Mouse (Mus musculus): Measurements from ENCODE around the gene Hcn4. TPM values are rescaled to one million over a fixed set of nuclear protein-coding genes. Genes with fewer than 3 reads are reported as not detected.

Gene Hcn4
- polyA plus RNA-seq, 1 experiment, result 0.67 TPM

- Histone ChIP-seq H3K4me3 (replicated peaks; ENCODE audit: extremely low read depth, low read depth, low read length) (no peak overlapping the region), H3K4me1 (ENCODE audit: control insufficient read depth, insufficient read depth, low read length) (no peaks in the 10 kb centered on the region)
- TF ChIP-seq CTCF (IDR thresholded peaks at IDR 0.05; ENCODE audit: insufficient read depth, low read length), result no peak
- TF ChIP-seq POLR2A (IDR thresholded peaks at IDR 0.05; ENCODE audit: borderline replicate concordance, extremely low read depth, low read depth, low read length), result no peak
- 20% methylated on average over 6 of the region's 6 CpGs for WGBS
- peak; percentile 34 for DNase-seq
These were observed 18.4 kb downstream of the Hcn4 start for GRCm38 (mm10) chr9:58841655-58842054.

- TF ChIP-seq CTCF (IDR thresholded peaks at IDR 0.05; ENCODE audit: insufficient read depth, low read length) (no peak), POLR2A (IDR thresholded peaks at IDR 0.05; ENCODE audit: borderline replicate concordance, extremely low read depth, low read depth, low read length) (no peak)
- 89% methylated on average over 3 of the region's 3 CpGs for WGBS
These were observed 21.4 kb downstream of the Hcn4 start for GRCm38 (mm10) chr9:58844597-58844996.

GRCm38 (mm10) chr9:58847008-58847407 lies 23.8 kb downstream of the Hcn4 start:
- H3K4me1 ChIP-seq (ENCODE audit: control insufficient read depth, insufficient read depth, low read length), result peaks cover 4% of the 10 kb centered on the region
- no peak for DNase-seq
- no peak for TF ChIP-seq CTCF (IDR thresholded peaks at IDR 0.05; ENCODE audit: insufficient read depth, low read length)
- no peak for TF ChIP-seq POLR2A (IDR thresholded peaks at IDR 0.05; ENCODE audit: borderline replicate concordance, extremely low read depth, low read depth, low read length)
- no peak overlapping the region for H3K4me3 ChIP-seq (replicated peaks; ENCODE audit: extremely low read depth, low read depth, low read length)
- 19% methylated on average over 3 of the region's 3 CpGs for WGBS

More at GRCm38 (mm10) chr9:58844597-58844996, 21.4 kb downstream of the Hcn4 start:
- DNase-seq, result no peak
- Histone ChIP-seq H3K4me3 (replicated peaks; ENCODE audit: extremely low read depth, low read depth, low read length) (no peak overlapping the region), H3K4me1 (ENCODE audit: control insufficient read depth, insufficient read depth, low read length) (peaks cover 4% of the 10 kb centered on the region)

- TF ChIP-seq POLR2A (IDR thresholded peaks at IDR 0.05; ENCODE audit: borderline replicate concordance, extremely low read depth, low read depth, low read length) (no peak), CTCF (IDR thresholded peaks at IDR 0.05; ENCODE audit: insufficient read depth, low read length) (no peak)
- H3K4me3 ChIP-seq (replicated peaks; ENCODE audit: extremely low read depth, low read depth, low read length), result no peak overlapping the region
- no peak for DNase-seq
- H3K4me1 ChIP-seq (ENCODE audit: control insufficient read depth, insufficient read depth, low read length), result peaks cover 4% of the 10 kb centered on the region
- 39% methylated on average over 7 of the region's 7 CpGs for WGBS
These were observed 24.5 kb downstream of the Hcn4 start for GRCm38 (mm10) chr9:58847676-58848075.

GRCm38 (mm10) chr9:58849576-58850315 lies 26.5 kb downstream of the Hcn4 start:
- Histone ChIP-seq H3K4me3 (replicated peaks; ENCODE audit: extremely low read depth, low read depth, low read length) (no peak overlapping the region), H3K4me1 (ENCODE audit: control insufficient read depth, insufficient read depth, low read length) (peaks cover 4% of the 10 kb centered on the region)
- no peak for DNase-seq
- 76% methylated on average over 13 of the region's 13 CpGs for WGBS
- TF ChIP-seq POLR2A (IDR thresholded peaks at IDR 0.05; ENCODE audit: borderline replicate concordance, extremely low read depth, low read depth, low read length), result no peak
- TF ChIP-seq CTCF (IDR thresholded peaks at IDR 0.05; ENCODE audit: insufficient read depth, low read length), result no peak

- TF ChIP-seq CTCF (IDR thresholded peaks at IDR 0.05; ENCODE audit: insufficient read depth, low read length) (no peak), POLR2A (IDR thresholded peaks at IDR 0.05; ENCODE audit: borderline replicate concordance, extremely low read depth, low read depth, low read length) (no peak)
- Histone ChIP-seq H3K4me1 (ENCODE audit: control insufficient read depth, insufficient read depth, low read length) (peaks cover 2% of the 10 kb centered on the region), H3K4me3 (replicated peaks; ENCODE audit: extremely low read depth, low read depth, low read length) (no peak overlapping the region)
- 61% methylated on average over 3 of the region's 3 CpGs for WGBS
- DNase-seq, result no peak
These were observed 31.7 kb downstream of the Hcn4 start for GRCm38 (mm10) chr9:58854931-58855330.

- TF ChIP-seq POLR2A (IDR thresholded peaks at IDR 0.05; ENCODE audit: borderline replicate concordance, extremely low read depth, low read depth, low read length), result no peak
- no peak for TF ChIP-seq CTCF (IDR thresholded peaks at IDR 0.05; ENCODE audit: insufficient read depth, low read length)
- 31% methylated on average over 29 of the region's 30 CpGs for WGBS
- no peak for DNase-seq
- Histone ChIP-seq H3K4me1 (ENCODE audit: control insufficient read depth, insufficient read depth, low read length) (0 out of 2 replicates have a peak, but pooled peaks cover 2% of the 10 kb centered on the region), H3K4me3 (replicated peaks; ENCODE audit: extremely low read depth, low read depth, low read length) (no peak overlapping the region)
These were observed 35.9 kb downstream of the Hcn4 start for GRCm38 (mm10) chr9:58859080-58859635.

- DNase-seq, result no peak
- no peak overlapping the region for H3K4me3 ChIP-seq (replicated peaks; ENCODE audit: extremely low read depth, low read depth, low read length)
- 41% methylated on average over 7 of the region's 7 CpGs for WGBS
- 0 out of 2 replicates have a peak, but pooled peaks cover 2% of the 10 kb centered on the region for H3K4me1 ChIP-seq (ENCODE audit: control insufficient read depth, insufficient read depth, low read length)
- TF ChIP-seq POLR2A (IDR thresholded peaks at IDR 0.05; ENCODE audit: borderline replicate concordance, extremely low read depth, low read depth, low read length) (no peak), CTCF (IDR thresholded peaks at IDR 0.05; ENCODE audit: insufficient read depth, low read length) (no peak)
These were observed 40.6 kb downstream of the Hcn4 start for GRCm38 (mm10) chr9:58863826-58864225.

- WGBS, result 68% methylated on average over 10 of the region's 10 CpGs
- TF ChIP-seq POLR2A (IDR thresholded peaks at IDR 0.05; ENCODE audit: borderline replicate concordance, extremely low read depth, low read depth, low read length), result no peak
- TF ChIP-seq CTCF (IDR thresholded peaks at IDR 0.05; ENCODE audit: insufficient read depth, low read length), result no peak
- no peak for DNase-seq
- no peak overlapping the region for H3K4me3 ChIP-seq (replicated peaks; ENCODE audit: extremely low read depth, low read depth, low read length)
- H3K4me1 ChIP-seq (ENCODE audit: control insufficient read depth, insufficient read depth, low read length), result no peaks in the 10 kb centered on the region
These were observed 47.9 kb downstream of the Hcn4 start for GRCm38 (mm10) chr9:58871141-58871540.
